In the genomic region with DNA sequence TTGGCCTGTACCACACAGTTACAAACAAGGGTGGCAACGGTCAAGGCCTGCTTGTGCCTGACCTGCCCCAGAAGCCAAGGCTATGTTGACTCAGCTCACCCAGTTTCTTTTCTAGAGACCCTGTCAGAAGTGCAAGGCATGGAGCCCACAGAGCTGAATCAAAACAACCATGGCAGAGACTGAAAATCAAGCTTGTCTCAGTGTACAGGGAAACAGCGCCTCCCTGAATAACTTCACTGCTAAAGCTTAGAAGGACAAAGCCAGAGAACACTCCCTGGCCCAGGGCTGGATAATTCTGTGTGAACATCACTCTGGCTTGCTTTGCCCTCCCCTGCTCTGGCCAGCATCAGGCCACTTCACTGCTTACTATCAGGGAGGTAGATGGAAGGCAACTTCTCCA, we compare ENCODE assay signal across 12 mouse cellular contexts.
DNase-seq lines count a peak whose midpoint lies in the region; ATAC-seq and TF ChIP-seq lines count a peak whose summit lies in the region.
"Had no signal": no experiment of that assay in that cellular context is flagged by ENCODE, and none has a peak within 500 bp of the region (broad histone marks: within the 10 kb centered on the region; RNA-seq: fewer than 3 reads in every experiment).

No protein-coding gene starts in this region.

- no peaks in the 10 kb centered on the region for H3K36me3 ChIP-seq in heart, embryonic 10.5 days
- H3K36me3 ChIP-seq in forebrain, postnatal 0 days (ENCODE audit: insufficient read depth), result no peaks in the 10 kb centered on the region
- H3K36me3 ChIP-seq in midbrain, embryonic 12.5 days, result no peaks in the 10 kb centered on the region

- peak overlapping the region; percentile 23; the same call in 1 of the 2 replicates for H3K27ac ChIP-seq in heart, embryonic 10.5 days
- H3K27ac ChIP-seq in forebrain, postnatal 0 days (ENCODE audit: low read depth, low read length), result 0 out of 2 replicates have a peak overlapping the region, but pooled peaks have one; percentile 59
- peak overlapping the region; percentile 81 for H3K27ac ChIP-seq in midbrain, embryonic 12.5 days (replicated peaks)
- H3K27ac ChIP-seq: stomach, postnatal 0 days had no signal

- intact Hi-C loops in heart, postnatal 14 days (cut with DNase I), result loop anchor here (10.0 kb wide), 1 partner anchor 373 kb away; the partner anchor contains the start of gene Mdga1

- no peak overlapping the region for H3K4me2 ChIP-seq in forebrain, postnatal 0 days (ENCODE audit: low read depth)
- H3K4me2 ChIP-seq in midbrain, embryonic 12.5 days (replicated peaks), result no peak overlapping the region
- H3K4me2 ChIP-seq: lung, embryonic 14.5 days had no signal

- H3K4me3 ChIP-seq in heart, embryonic 10.5 days, result no peak overlapping the region
- H3K4me3 ChIP-seq in forebrain, postnatal 0 days (ENCODE audit: low read depth, low read length), result no peak overlapping the region
- H3K4me3 ChIP-seq in midbrain, embryonic 12.5 days, result no peak overlapping the region

- no peaks in the 10 kb centered on the region for H3K9me3 ChIP-seq in heart, embryonic 10.5 days
- no peaks in the 10 kb centered on the region for H3K9me3 ChIP-seq in forebrain, postnatal 0 days (ENCODE audit: low read length)
- no peaks in the 10 kb centered on the region for H3K9me3 ChIP-seq in midbrain, embryonic 12.5 days

- H3K27me3 ChIP-seq in heart, embryonic 10.5 days (ENCODE audit: insufficient read depth, poor library complexity, severe bottlenecking), result no peaks in the 10 kb centered on the region
- H3K27me3 ChIP-seq in forebrain, postnatal 0 days (ENCODE audit: insufficient read depth, low read length), result no peaks in the 10 kb centered on the region
- no peaks in the 10 kb centered on the region for H3K27me3 ChIP-seq in midbrain, embryonic 12.5 days

- 67% methylated on average over 2 of the region's 2 CpGs for WGBS in heart, embryonic 10.5 days
- 61% methylated on average over 2 of the region's 2 CpGs for WGBS in forebrain, postnatal 0 days
- 68% methylated on average over 2 of the region's 2 CpGs for WGBS in midbrain, embryonic 12.5 days

- H3K9ac ChIP-seq in forebrain, postnatal 0 days, result no peak overlapping the region
- no peak overlapping the region for H3K9ac ChIP-seq in midbrain, embryonic 12.5 days (replicated peaks)
- H3K9ac ChIP-seq: lung, embryonic 14.5 days had no signal

- no peak for ATAC-seq in forebrain, postnatal 0 days
- ATAC-seq in midbrain, embryonic 12.5 days (ENCODE audit: low FRiP score, low read depth), result no peak

- no peak; the same call in 1 of the 2 replicates for TF ChIP-seq CTCF in forebrain, postnatal 0 days (IDR thresholded peaks at IDR 0.05; ENCODE audit: low read depth)

- H3K4me1 ChIP-seq in heart, embryonic 10.5 days, result peaks cover 32% of the 10 kb centered on the region
- H3K4me1 ChIP-seq in forebrain, postnatal 0 days (ENCODE audit: insufficient read depth), result peaks cover 17% of the 10 kb centered on the region; the same call in 1 of the 2 replicates
- peaks cover 21% of the 10 kb centered on the region for H3K4me1 ChIP-seq in midbrain, embryonic 12.5 days

- no peak for DNase-seq in heart, embryonic 10.5 days (ENCODE audit: low spot score)
- no peak for DNase-seq in heart, postnatal 14 days
- DNase-seq in MN1 (ENCODE audit: low spot score), result peak; percentile 44
- DNase-seq in forebrain, postnatal 0 days, result no peak
- DNase-seq in cerebellum, postnatal 14 days, result no peak
- DNase-seq in cerebellum, postnatal 25 days, result no peak
- no peak for DNase-seq in cerebellum, postnatal 36 days
- DNase-seq: heart, postnatal 10 days; kidney, adult 18-20 months; lung, embryonic 14.5 days had no signal

Comparison
In these comparisons a context has a peak if more than half of its experiments do, and no peak if none do; other contexts are left out.
1. H3K27ac ChIP-seq: peak in every context shown above with its lines; median percentile 81 in midbrain, embryonic 12.5 days; 59 in forebrain, postnatal 0 days; 23 in heart, embryonic 10.5 days.